Mouse (Mus musculus): ENCODE results near the gene Slx4ip. TPM values are rescaled to one million over a fixed set of nuclear protein-coding genes. Genes with fewer than 3 reads are reported as not detected.

The Slx4ip gene
- polyA plus RNA-seq, 1 experiment from 2014 or later = 9.4 TPM

- Histone ChIP-seq H3K4me3 (ENCODE audit: low read depth, low read length) (no peak overlapping the region), H3K4me1 (ENCODE audit: control insufficient read depth, insufficient read depth, low read length) (no peaks in the 10 kb centered on the region), H3K27me3 (replicated peaks; ENCODE audit: control insufficient read depth, insufficient read depth, low read length) (no peaks in the 10 kb centered on the region), H3K9me3 (replicated peaks; ENCODE audit: control insufficient read depth, low read length) (no peaks in the 10 kb centered on the region), H3K4me2 (ENCODE audit: low read length) (no peak overlapping the region), H3K9ac (ENCODE audit: low read length) (no peak overlapping the region), H3K36me3 (ENCODE audit: control insufficient read depth, insufficient read depth, low read length) (no peaks in the 10 kb centered on the region), H3K27ac (ENCODE audit: low read depth, low read length) (no peak overlapping the region)
- 60% methylated on average over 1 of the region's 1 CpGs for WGBS
- DNase-seq (ENCODE audit: low spot score) (no peak), ATAC-seq (no peak)
Observed at GRCm38 (mm10) chr2:137006656-137007055, 115.6 kb downstream of the Slx4ip start.

- no peaks in the 10 kb centered on the region for H3K4me1 ChIP-seq (ENCODE audit: control insufficient read depth, insufficient read depth, low read length)
- H3K36me3 ChIP-seq (ENCODE audit: control insufficient read depth, insufficient read depth, low read length) = no peaks in the 10 kb centered on the region
- H3K27ac ChIP-seq (ENCODE audit: low read depth, low read length) = no peak overlapping the region
- no peak overlapping the region for H3K9ac ChIP-seq (ENCODE audit: low read length)
- H3K4me3 ChIP-seq (ENCODE audit: low read depth, low read length) = no peak overlapping the region
- H3K27me3 ChIP-seq (replicated peaks; ENCODE audit: control insufficient read depth, insufficient read depth, low read length) = no peaks in the 10 kb centered on the region
- 47% methylated on average over 1 of the region's 1 CpGs for WGBS
- no peaks in the 10 kb centered on the region for H3K9me3 ChIP-seq (replicated peaks; ENCODE audit: control insufficient read depth, low read length)
- ATAC-seq (no peak), DNase-seq (ENCODE audit: low spot score) (no peak)
- no peak overlapping the region for H3K4me2 ChIP-seq (ENCODE audit: low read length)
Observed at GRCm38 (mm10) chr2:137011980-137012379, 121.0 kb downstream of the Slx4ip start.

GRCm38 (mm10) chr2:137013151-137013550, 122.1 kb downstream of the Slx4ip start:
- DNase-seq (ENCODE audit: low spot score) (no peak), ATAC-seq (no peak)
- Histone ChIP-seq H3K27me3 (replicated peaks; ENCODE audit: control insufficient read depth, insufficient read depth, low read length) (no peaks in the 10 kb centered on the region), H3K4me3 (ENCODE audit: low read depth, low read length) (no peak overlapping the region), H3K4me2 (ENCODE audit: low read length) (no peak overlapping the region), H3K4me1 (ENCODE audit: control insufficient read depth, insufficient read depth, low read length) (no peaks in the 10 kb centered on the region), H3K9me3 (replicated peaks; ENCODE audit: control insufficient read depth, low read length) (no peaks in the 10 kb centered on the region), H3K27ac (ENCODE audit: low read depth, low read length) (no peak overlapping the region), H3K9ac (ENCODE audit: low read length) (no peak overlapping the region), H3K36me3 (ENCODE audit: control insufficient read depth, insufficient read depth, low read length) (no peaks in the 10 kb centered on the region)
- WGBS = 80% methylated on average over 3 of the region's 3 CpGs

- DNase-seq (ENCODE audit: low spot score) (no peak), ATAC-seq (no peak)
- WGBS = 69% methylated on average over 4 of the region's 4 CpGs
- Histone ChIP-seq H3K4me1 (ENCODE audit: control insufficient read depth, insufficient read depth, low read length) (no peaks in the 10 kb centered on the region), H3K9me3 (replicated peaks; ENCODE audit: control insufficient read depth, low read length) (no peaks in the 10 kb centered on the region), H3K4me2 (ENCODE audit: low read length) (no peak overlapping the region), H3K27me3 (replicated peaks; ENCODE audit: control insufficient read depth, insufficient read depth, low read length) (no peaks in the 10 kb centered on the region), H3K4me3 (ENCODE audit: low read depth, low read length) (no peak overlapping the region), H3K36me3 (ENCODE audit: control insufficient read depth, insufficient read depth, low read length) (no peaks in the 10 kb centered on the region), H3K9ac (ENCODE audit: low read length) (no peak overlapping the region), H3K27ac (ENCODE audit: low read depth, low read length) (no peak overlapping the region)
Observed at GRCm38 (mm10) chr2:137013811-137014350, 122.9 kb downstream of the Slx4ip start.

GRCm38 (mm10) chr2:137014423-137014822, 123.4 kb downstream of the Slx4ip start:
- H3K27ac ChIP-seq (ENCODE audit: low read depth, low read length) = no peak overlapping the region
- 94% methylated on average over 2 of the region's 2 CpGs for WGBS
- no peaks in the 10 kb centered on the region for H3K9me3 ChIP-seq (replicated peaks; ENCODE audit: control insufficient read depth, low read length)
- H3K4me3 ChIP-seq (ENCODE audit: low read depth, low read length) = no peak overlapping the region
- no peaks in the 10 kb centered on the region for H3K27me3 ChIP-seq (replicated peaks; ENCODE audit: control insufficient read depth, insufficient read depth, low read length)
- no peak overlapping the region for H3K4me2 ChIP-seq (ENCODE audit: low read length)
- H3K36me3 ChIP-seq (ENCODE audit: control insufficient read depth, insufficient read depth, low read length) = no peaks in the 10 kb centered on the region
- no peak for DNase-seq (ENCODE audit: low spot score)
- no peak for ATAC-seq
- no peak overlapping the region for H3K9ac ChIP-seq (ENCODE audit: low read length)
- no peaks in the 10 kb centered on the region for H3K4me1 ChIP-seq (ENCODE audit: control insufficient read depth, insufficient read depth, low read length)

- Histone ChIP-seq H3K4me2 (ENCODE audit: low read length) (no peak overlapping the region), H3K27me3 (replicated peaks; ENCODE audit: control insufficient read depth, insufficient read depth, low read length) (no peaks in the 10 kb centered on the region)
- WGBS = 89% methylated on average over 2 of the region's 2 CpGs
Observed at GRCm38 (mm10) chr2:137044122-137044521, 153.1 kb downstream of the Slx4ip start.

GRCm38 (mm10) chr2:137049367-137049766, 158.3 kb downstream of the Slx4ip start:
- H3K36me3 ChIP-seq (ENCODE audit: control insufficient read depth, insufficient read depth, low read length) = no peaks in the 10 kb centered on the region
- ATAC-seq (no peak), DNase-seq (ENCODE audit: low spot score) (no peak)
- no peaks in the 10 kb centered on the region for H3K4me1 ChIP-seq (ENCODE audit: control insufficient read depth, insufficient read depth, low read length)
- H3K4me3 ChIP-seq (ENCODE audit: low read depth, low read length) = no peak overlapping the region
- H3K4me2 ChIP-seq (ENCODE audit: low read length) = no peak overlapping the region
- H3K27me3 ChIP-seq (replicated peaks; ENCODE audit: control insufficient read depth, insufficient read depth, low read length) = no peaks in the 10 kb centered on the region
- WGBS = 78% methylated on average over 2 of the region's 2 CpGs
- H3K9me3 ChIP-seq (replicated peaks; ENCODE audit: control insufficient read depth, low read length) = no peaks in the 10 kb centered on the region
- no peak overlapping the region for H3K27ac ChIP-seq (ENCODE audit: low read depth, low read length)
- no peak overlapping the region for H3K9ac ChIP-seq (ENCODE audit: low read length)

More at GRCm38 (mm10) chr2:137044122-137044521, 153.1 kb downstream of the Slx4ip start:
- H3K4me3 ChIP-seq (ENCODE audit: low read depth, low read length) = no peak overlapping the region
- ATAC-seq = no peak
- H3K9ac ChIP-seq (ENCODE audit: low read length) = no peak overlapping the region
- no peaks in the 10 kb centered on the region for H3K9me3 ChIP-seq (replicated peaks; ENCODE audit: control insufficient read depth, low read length)
- no peak overlapping the region for H3K27ac ChIP-seq (ENCODE audit: low read depth, low read length)
- no peaks in the 10 kb centered on the region for H3K4me1 ChIP-seq (ENCODE audit: control insufficient read depth, insufficient read depth, low read length)
- no peak for DNase-seq (ENCODE audit: low spot score)
- H3K36me3 ChIP-seq (ENCODE audit: control insufficient read depth, insufficient read depth, low read length) = no peaks in the 10 kb centered on the region

GRCm38 (mm10) chr2:137049906-137050305, 158.9 kb downstream of the Slx4ip start:
- Histone ChIP-seq H3K9me3 (replicated peaks; ENCODE audit: control insufficient read depth, low read length) (no peaks in the 10 kb centered on the region), H3K9ac (ENCODE audit: low read length) (no peak overlapping the region), H3K27me3 (replicated peaks; ENCODE audit: control insufficient read depth, insufficient read depth, low read length) (no peaks in the 10 kb centered on the region), H3K4me2 (ENCODE audit: low read length) (no peak overlapping the region), H3K36me3 (ENCODE audit: control insufficient read depth, insufficient read depth, low read length) (no peaks in the 10 kb centered on the region), H3K4me3 (ENCODE audit: low read depth, low read length) (no peak overlapping the region), H3K27ac (ENCODE audit: low read depth, low read length) (no peak overlapping the region), H3K4me1 (ENCODE audit: control insufficient read depth, insufficient read depth, low read length) (no peaks in the 10 kb centered on the region)
- DNase-seq (ENCODE audit: low spot score) = no peak
- ATAC-seq = no peak
- WGBS = 80% methylated on average over 1 of the region's 1 CpGs

- Histone ChIP-seq H3K9ac (ENCODE audit: low read length) (no peak overlapping the region), H3K27me3 (replicated peaks; ENCODE audit: control insufficient read depth, insufficient read depth, low read length) (no peaks in the 10 kb centered on the region), H3K4me1 (ENCODE audit: control insufficient read depth, insufficient read depth, low read length) (no peaks in the 10 kb centered on the region), H3K4me3 (ENCODE audit: low read depth, low read length) (no peak overlapping the region), H3K9me3 (replicated peaks; ENCODE audit: control insufficient read depth, low read length) (no peaks in the 10 kb centered on the region), H3K36me3 (ENCODE audit: control insufficient read depth, insufficient read depth, low read length) (no peaks in the 10 kb centered on the region), H3K27ac (ENCODE audit: low read depth, low read length) (no peak overlapping the region), H3K4me2 (ENCODE audit: low read length) (no peak overlapping the region)
- no peak for DNase-seq (ENCODE audit: low spot score)
- WGBS = 71% methylated on average over 1 of the region's 1 CpGs
- ATAC-seq = no peak
Observed at GRCm38 (mm10) chr2:137063829-137064228, 172.8 kb downstream of the Slx4ip start.

Measured in forebrain, embryonic 14.5 days (tissue).